Mouse (Mus musculus) megakaryocyte, embryonic 14.5 days (primary cell): ENCODE measurements at regions not wholly inside any gene's neighbourhood (a gene's known extent, or its start where the extent isn't known, plus 50 kb on each side); places are given as distances from the start of the nearest gene placed in this dataset.
"Not testable (repeated sequence)": the region's sequence is repeated elsewhere in the genome, so short reads cannot be mapped to it uniquely, and the experiment has no call there.

Experiments
- H3K27me3 ChIP-seq: replicated peaks from 2 replicates; pipeline ENCODE3; 2012; ENCODE audit warnings: inconsistent platforms
- H3K36me3 ChIP-seq: replicated peaks from 2 replicates; pipeline ENCODE3; 2012; ENCODE audit warnings: low read length, inconsistent platforms, mixed read lengths
- H3K4me1 ChIP-seq: 2 replicates; pipeline ENCODE4 v1.6.1; 2012; ENCODE audit warnings: inconsistent platforms
- H3K4me3 ChIP-seq: replicated peaks from 2 replicates; pipeline ENCODE3; 2012; ENCODE audit warnings: moderate library complexity, mild to moderate bottlenecking, inconsistent platforms
- H3K9me3 ChIP-seq: 2 replicates; pipeline ENCODE4 v1.6.1; 2012; ENCODE audit warnings: inconsistent platforms
- FLI1 ChIP-seq: IDR thresholded peaks from 2 replicates; pipeline ENCODE4 v1.6.1; 2012; ENCODE audit warnings: low read length, inconsistent platforms, mixed read lengths
- GATA1 ChIP-seq: IDR thresholded peaks from 3 replicates; pipeline ENCODE4 v1.6.1; 2012; ENCODE audit warnings: mixed read lengths, low read length, inconsistent platforms, borderline replicate concordance

DNA sequence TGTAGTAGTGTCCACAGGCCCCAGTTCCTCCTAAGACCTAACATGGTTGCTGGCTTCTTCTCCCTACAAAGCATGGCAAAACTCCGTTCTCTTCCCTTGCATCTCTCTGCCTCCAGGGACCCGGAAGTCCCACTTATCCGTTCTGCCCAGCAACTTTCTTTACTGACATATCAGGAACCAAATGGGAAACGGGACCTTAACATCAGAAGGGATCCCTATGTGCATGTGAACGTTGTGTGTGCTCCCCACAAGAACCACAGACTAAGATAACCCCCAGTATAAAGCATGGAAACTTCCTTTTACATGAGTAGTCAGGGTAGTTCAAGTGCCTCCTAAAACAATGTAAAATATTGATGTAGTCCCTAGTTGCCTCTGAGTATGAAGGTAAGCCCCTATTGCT lies 61.6 kb downstream of the Zxdb start:
- TF ChIP-seq FLI1 (no peak), GATA1 (no peak; the same call in 2 of the 3 replicates)
- peaks cover 9% of the 10 kb centered on the region for H3K9me3 ChIP-seq
- peaks cover 20% of the 10 kb centered on the region for H3K4me1 ChIP-seq
- H3K27me3 ChIP-seq = peaks cover 4% of the 10 kb centered on the region
- peaks cover 7% of the 10 kb centered on the region for H3K36me3 ChIP-seq
- peak overlapping the region; percentile 28 for H3K4me3 ChIP-seq

DNA sequence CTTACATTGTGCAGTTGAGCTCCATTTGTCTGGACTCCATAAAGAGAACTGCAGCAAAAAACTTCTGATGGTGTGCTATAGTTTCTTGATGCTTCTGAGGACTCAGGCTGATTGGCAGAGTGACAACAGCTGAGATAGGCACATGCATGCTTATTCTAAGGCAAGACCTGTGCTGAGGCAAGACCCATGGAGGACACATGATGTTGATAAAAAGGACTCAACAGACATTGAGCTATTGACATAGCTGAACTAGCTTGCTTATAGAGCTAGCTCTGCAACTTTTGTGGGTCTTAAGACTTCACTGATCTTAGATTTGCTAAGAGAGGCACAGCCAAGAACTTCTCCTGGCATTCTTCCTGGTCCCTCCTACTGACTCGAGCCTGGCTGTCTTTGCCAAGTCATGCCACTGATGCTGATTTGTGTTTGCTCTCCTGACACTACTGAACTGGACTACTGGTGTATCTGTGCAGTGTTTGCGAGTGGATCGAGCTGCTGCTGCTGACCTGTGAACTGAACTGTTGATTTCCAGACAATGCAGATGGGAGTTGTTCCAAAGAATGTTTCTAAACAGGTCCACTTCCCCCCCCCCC lies 64.1 kb downstream of the Zxdb start:
- no peak overlapping the region for H3K4me3 ChIP-seq
- H3K4me1 ChIP-seq = peaks cover 20% of the 10 kb centered on the region
- TF ChIP-seq FLI1 = no peak
- TF ChIP-seq GATA1 = no peak
- H3K27me3 ChIP-seq = peaks cover 4% of the 10 kb centered on the region
- H3K9me3 ChIP-seq = peaks cover 9% of the 10 kb centered on the region
- peaks cover 10% of the 10 kb centered on the region for H3K36me3 ChIP-seq

GRCm38 (mm10) chrX:94796845-94797244 lies 72.5 kb downstream of the Zxdb start:
- H3K9me3 ChIP-seq, H3K36me3 ChIP-seq, H3K4me3 ChIP-seq, H3K27me3 ChIP-seq, H3K4me1 ChIP-seq: not testable (repeated sequence)

GRCm38 (mm10) chrX:94797348-94798182 lies 73.2 kb downstream of the Zxdb start:
- H3K27me3 ChIP-seq, H3K4me3 ChIP-seq, H3K4me1 ChIP-seq, H3K9me3 ChIP-seq, H3K36me3 ChIP-seq: not testable (repeated sequence)

- not testable (repeated sequence) for H3K4me1 ChIP-seq, H3K27me3 ChIP-seq, H3K9me3 ChIP-seq, H3K4me3 ChIP-seq, H3K36me3 ChIP-seq
Measured at GRCm38 (mm10) chrX:94798183-94798619, 73.8 kb downstream of the Zxdb start.

GRCm38 (mm10) chrX:94812760-94813159 lies 88.4 kb downstream of the Zxdb start:
- H3K9me3 ChIP-seq, H3K36me3 ChIP-seq, H3K4me1 ChIP-seq, H3K27me3 ChIP-seq, H3K4me3 ChIP-seq: not testable (repeated sequence)

- not testable (repeated sequence) for H3K27me3 ChIP-seq, H3K4me1 ChIP-seq, H3K9me3 ChIP-seq, H3K36me3 ChIP-seq
- peak overlapping the region; percentile 69 for H3K4me3 ChIP-seq
Measured at GRCm38 (mm10) chrX:94827524-94827923, 103.2 kb downstream of the Zxdb start.

GRCm38 (mm10) chrX:94844110-94844779 lies 119.9 kb downstream of the Zxdb start:
- H3K36me3 ChIP-seq, H3K4me3 ChIP-seq, H3K27me3 ChIP-seq, H3K9me3 ChIP-seq, H3K4me1 ChIP-seq: not testable (repeated sequence)

- H3K9me3 ChIP-seq, H3K4me3 ChIP-seq, H3K4me1 ChIP-seq, H3K36me3 ChIP-seq, H3K27me3 ChIP-seq: not testable (repeated sequence)
Measured at GRCm38 (mm10) chrX:94849549-94849948, 125.2 kb downstream of the Zxdb start.

DNA sequence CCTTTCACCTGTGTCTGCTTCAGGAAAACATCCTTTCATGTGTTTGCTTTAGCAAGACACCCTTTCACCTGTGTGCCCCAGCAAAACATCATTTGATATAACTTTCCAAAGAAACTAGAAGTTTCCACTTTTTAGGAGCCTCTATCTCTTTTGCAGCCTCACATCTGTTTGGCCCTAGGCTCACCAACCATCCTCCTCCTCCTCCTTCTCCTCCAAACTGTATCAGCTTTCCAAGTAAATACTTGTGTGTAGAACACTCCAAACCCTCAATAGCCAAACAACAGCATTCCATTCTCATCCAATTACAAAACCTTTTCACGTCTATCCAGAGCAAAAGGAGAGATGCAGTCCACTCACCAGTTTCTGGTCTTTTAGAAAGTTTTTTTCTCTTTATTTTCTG lies 133.1 kb downstream of the Zxdb start:
- Histone ChIP-seq H3K4me1 (no peaks in the 10 kb centered on the region), H3K36me3 (no peaks in the 10 kb centered on the region), H3K9me3 (no peaks in the 10 kb centered on the region), H3K4me3 (no peak overlapping the region), H3K27me3 (peaks cover 7% of the 10 kb centered on the region)
- TF ChIP-seq GATA1 = no peak
- TF ChIP-seq FLI1 = no peak

- Histone ChIP-seq H3K4me1 (peaks cover 3% of the 10 kb centered on the region), H3K4me3 (no peak overlapping the region), H3K36me3 (no peaks in the 10 kb centered on the region), H3K27me3 (peaks cover 7% of the 10 kb centered on the region), H3K9me3 (no peaks in the 10 kb centered on the region)
- TF ChIP-seq GATA1 (no peak), FLI1 (no peak)
Measured at GRCm38 (mm10) chrX:94857954-94858353, 133.6 kb downstream of the Zxdb start.
